Mouse (Mus musculus) adrenal gland, adult 2 months (tissue): ENCODE measurements around the gene Gpatch8. TPM values are rescaled to one million over a fixed set of nuclear protein-coding genes. Genes with fewer than 3 reads are reported as not detected.

Source experiments
- DNase-seq: peaks from one replicate; pipeline ENCODE4 v3.0.0; 2021
- polyA plus RNA-seq: library from polyadenylated mRNA; depleted of rRNA; stranded (reverse); fragments of >200 nt; gene quantifications from 2 replicates; pipeline ENCODE4 v1.2.3, GENCODE M21; 2012
- total RNA-seq, 2 experiments: library from RNA; stranded (reverse); gene quantifications; 2 replicates each; pipeline ENCODE4 v1.2.3; 2021

The Gpatch8 gene
- total and polyA plus RNA-seq, 3 experiments, result 18.4 to 31.4 (median 23.2) TPM

- no peak for DNase-seq
Observed at GRCm38 (mm10) chr11:102449043-102450008, 106.9 kb downstream of the Gpatch8 start.

DNA sequence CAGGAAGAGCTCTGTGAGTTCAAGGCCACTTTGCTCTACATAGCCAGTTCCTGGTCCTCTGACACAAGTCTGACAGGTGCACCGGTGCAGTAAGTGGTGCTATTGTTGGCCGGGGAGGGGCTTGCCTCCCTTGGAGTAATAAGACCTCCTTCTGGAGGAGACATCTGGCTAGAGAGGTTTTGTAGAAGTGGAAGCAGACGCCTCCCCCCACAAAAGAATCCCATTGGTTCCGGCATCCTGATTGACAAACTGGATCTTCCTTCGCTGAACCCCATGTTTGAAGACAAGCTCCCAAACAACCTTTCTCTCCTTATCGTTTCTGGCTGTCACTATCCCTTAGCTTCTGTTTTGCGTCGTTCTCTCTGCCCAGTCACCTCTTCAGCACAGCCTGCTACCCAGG lies 107.9 kb downstream of the Gpatch8 start:
- DNase-seq, result no peak

DNA sequence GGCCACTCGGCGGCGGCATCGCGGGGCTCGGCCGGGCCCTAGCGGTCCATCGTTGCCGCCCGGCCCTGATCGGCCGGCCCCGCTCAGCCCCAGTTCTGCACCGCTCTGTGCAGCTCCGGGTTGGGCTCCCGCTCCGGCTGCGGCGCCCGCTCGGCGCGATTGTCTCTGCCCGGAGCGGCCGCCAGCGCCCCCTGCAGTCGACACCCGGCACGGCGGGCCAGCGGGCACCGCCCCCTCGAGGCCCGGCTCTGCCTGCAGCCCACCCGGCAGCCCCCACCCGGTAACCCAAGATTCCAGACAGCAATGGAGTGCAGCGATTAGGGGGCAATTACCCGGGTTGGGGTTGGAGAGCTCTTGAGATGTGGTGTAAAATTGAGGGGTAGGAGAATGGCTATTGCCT lies 108.7 kb downstream of the Gpatch8 start, which contains the start of gene Fam171a2:
Gene Fam171a2, minus strand, starts transcription at position 186 of the 400 bp plus-strand sequence.
- DNase-seq, result peak; percentile 80

GRCm38 (mm10) chr11:102446581-102447461 lies 109.4 kb downstream of the Gpatch8 start:
- DNase-seq, result no peak

GRCm38 (mm10) chr11:102445891-102446361 lies 110.3 kb downstream of the Gpatch8 start:
- DNase-seq, result no peak

DNA sequence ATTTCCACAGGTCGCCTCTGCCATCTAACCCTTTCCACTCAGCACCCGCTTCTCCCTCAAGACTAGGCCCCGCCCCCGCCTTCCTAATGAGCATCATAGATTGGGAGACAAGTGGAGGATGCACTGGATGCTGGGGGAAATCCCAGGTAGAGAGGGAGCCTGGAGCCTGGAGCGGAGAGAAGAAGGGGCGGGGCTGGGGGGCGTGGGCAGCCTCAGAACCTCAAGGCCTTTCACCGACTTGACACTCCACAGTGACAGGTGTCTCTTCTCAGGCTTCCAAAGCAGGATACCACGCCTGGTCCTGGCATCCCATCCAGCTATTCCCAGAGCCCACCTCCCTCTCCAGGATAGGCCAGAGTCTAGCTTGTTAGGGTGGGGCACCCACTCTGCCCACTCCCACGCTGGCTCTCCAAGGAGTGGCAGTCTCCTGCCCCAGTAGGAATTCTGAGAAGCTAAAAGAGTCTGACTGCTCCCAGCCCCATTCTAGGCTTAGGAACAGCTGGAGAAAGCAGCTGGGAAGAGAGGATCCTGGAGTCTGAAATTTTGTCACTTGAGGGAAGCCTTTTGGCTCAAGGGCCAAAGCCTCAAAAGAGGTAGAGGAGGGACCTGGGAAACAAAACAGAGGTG lies 110.8 kb downstream of the Gpatch8 start:
- DNase-seq, result no peak

DNA sequence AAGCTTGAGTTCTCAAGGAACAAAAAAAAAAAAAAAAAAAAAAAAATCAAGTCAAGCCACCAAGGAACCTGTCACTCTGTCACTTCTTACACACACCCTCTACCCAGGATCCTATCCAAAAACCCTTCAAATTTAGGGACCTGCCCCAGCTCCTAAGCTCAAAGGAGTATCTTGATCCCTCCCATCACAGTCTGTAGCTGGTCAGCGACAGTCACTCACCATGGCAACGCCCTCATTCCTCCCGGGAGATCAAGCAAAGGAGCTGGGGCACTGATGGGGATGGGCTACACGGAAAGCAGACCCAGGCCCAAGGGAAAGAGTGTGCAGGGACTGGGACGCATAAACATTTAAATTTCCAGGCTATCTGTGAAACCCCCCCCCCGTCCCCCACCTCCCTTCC lies 111.4 kb downstream of the Gpatch8 start:
- no peak for DNase-seq

DNA sequence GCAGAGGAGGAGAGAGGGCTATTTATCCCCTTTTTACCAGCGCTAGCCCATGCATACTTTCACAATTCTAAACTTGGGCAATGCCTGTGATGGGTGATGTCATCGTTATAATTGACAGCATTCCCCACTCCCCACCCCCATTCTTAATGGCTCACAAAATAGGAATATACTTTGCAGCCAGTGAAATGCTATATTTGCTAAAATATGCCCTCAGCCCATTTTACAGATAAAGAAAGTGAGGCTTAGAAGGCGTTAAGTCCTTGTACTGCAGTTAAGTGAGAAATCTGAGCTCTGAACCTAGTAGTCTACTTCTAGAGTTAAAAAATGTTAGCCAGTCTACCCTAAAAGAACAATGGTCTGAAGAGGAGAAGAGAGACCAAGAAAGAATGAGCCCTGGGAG lies 111.9 kb downstream of the Gpatch8 start:
- no peak for DNase-seq

- no peak for DNase-seq
Observed at GRCm38 (mm10) chr11:102443740-102444139, 112.5 kb downstream of the Gpatch8 start.

- no peak for DNase-seq
Observed at GRCm38 (mm10) chr11:102442089-102442488, 114.1 kb downstream of the Gpatch8 start.

DNA sequence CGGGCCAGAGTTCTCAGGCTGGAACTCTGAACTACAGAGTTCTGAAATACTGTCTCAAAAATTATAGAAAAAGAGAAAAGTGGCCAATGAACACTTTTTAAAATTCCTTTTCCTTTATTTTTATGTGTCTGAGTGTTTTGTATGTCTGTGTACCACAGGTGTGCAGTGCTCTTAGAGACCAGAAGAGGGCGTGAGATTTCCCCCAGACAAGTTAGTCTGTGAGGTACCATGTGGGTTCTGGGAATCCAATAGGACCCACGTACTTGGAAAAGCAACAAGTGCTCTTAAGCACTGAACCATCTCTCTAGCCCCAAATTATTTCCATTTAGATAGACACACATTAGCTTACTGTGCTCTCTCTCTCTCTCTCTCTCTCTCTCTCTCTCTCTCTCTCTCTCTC lies 114.8 kb downstream of the Gpatch8 start:
- no peak for DNase-seq

GRCm38 (mm10) chr11:102440255-102440654 lies 115.9 kb downstream of the Gpatch8 start:
- DNase-seq, result no peak

DNA sequence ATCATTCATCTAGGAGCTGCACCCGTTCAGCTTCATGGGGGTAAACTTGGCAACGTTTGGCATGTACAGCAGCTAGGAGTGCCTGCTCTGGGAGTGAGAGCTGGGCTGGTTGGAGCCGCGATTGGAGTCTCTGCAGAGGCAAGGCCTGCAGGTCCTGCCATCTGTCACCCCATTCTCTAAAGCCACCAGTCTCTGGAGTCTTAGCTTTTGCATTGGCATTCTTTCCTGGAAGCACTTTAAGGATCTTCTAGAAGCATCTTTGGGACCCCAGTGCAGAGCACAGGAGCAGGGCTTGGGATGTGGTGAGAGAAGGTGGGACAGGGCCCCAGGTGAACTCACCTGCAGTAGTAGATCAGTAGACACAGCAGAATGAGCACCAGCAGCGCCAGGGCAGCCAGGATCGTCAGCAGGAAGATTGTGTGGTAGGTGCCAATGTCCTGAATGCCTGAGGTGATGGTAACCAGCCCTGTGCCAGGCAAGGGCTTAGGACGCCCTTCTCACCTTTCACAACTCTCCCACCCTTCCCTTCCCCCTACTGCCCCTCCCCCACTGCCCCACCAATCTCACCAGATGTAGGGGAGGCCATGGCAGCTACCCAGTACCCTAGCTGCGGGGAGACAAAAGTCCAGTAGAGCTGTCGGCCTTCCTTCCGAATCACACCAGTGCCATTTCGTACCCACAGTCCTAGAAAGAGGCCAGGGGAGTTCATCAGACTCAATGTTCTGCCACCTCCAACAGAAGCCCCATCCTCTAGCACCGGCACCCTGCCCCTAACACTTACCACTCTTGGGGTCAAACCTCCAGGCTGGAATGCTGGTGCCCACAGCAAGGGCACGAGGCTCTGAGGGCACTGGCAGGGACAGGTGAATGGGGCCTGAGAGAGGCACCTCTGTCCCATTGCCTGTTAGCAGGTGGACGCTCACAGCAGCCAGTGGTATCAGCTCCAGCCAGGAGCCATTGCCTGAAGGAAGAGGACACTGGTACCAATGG lies 116.8 kb downstream of the Gpatch8 start:
- DNase-seq, result no peak

DNA sequence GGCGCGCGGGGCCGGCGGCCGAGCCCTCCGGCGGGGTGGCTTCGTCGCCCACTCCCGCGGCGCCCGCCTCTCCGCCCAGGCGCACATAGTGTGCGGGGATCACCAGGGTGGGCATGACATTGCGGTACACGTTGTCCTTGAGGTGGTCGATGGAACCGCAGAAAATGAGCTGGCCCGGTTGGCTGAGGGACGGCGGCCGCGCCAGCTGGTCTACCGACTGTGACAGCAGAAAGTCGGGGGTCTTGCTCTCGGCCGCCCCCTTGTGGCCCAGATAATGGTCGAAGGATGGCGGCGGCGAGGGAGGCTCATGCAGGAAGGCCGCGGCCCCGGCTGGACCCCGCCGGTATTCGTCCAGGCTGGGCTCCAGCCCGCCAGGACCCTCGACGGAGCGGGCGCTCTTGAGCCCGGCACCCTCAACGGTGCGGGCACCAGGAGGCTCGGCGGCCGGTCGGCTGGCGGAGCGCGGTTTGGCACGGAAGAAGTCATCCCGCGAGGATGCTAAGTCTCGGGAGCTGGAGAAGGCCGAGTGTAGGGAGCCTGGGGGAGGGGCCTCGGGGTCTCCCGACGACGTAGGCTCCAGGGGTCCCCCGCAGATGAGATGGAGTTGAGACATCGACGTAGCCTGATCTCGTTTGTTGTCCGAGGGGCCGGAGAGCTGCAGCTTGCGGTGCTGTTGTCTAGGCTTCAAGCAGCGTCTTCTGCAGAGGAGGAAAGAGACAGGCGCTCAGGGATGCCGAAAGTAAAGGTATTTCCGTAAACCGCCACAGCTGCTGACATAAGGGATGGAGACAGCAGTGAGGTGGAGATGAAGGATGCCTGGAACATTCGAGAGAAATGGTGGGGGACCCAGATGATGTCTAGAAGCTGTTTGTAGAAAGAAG lies 117.7 kb downstream of the Gpatch8 start:
- DNase-seq, result peak; percentile 88

DNA sequence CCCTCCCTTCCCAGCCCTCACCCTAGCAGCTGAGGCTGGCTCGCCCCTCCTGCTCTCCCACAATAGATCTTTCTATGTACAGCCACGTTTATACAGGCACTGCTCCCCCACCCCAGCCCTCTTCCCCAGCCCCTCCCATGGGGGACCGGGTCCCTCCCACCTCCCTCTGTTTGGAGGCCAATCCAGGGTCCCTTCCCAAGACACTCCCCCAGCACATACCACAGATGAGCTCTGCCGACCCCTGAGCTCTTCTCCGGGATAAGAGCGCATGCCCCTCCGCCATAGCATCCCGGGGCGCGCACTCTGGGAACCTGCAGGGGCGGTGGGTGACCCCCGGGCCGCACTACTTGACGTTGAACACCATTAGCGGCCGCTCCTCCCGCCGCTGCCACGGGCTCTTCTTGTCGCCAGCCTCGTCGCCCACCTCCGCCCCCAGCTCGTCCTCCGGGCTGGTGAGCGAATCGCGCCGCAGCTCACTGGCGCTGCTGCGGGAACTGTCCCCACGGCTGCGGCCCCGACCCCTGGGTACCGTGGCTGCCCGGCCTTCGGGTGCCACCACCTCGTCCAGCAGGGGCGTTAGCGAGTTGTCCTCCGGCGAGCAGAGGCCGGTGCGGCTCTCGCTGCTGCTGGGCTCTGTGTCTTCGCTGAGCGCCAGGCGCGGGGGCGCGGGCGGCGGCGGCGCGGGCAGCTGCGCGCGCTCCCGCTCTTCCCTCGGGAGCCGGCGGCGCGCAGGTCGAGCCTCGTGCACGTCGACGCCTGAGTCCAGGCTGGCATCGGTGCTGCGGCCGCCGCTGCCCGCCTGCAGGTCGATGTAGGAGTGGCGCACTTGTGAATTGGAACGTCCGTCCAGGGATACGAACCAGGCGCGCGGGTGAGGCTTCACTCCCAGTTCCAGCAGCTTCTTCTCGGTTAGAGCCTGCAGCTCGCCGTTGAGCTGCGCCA lies 118.8 kb downstream of the Gpatch8 start:
- DNase-seq, result peak; percentile 89

GRCm38 (mm10) chr11:102436471-102436790 lies 119.8 kb downstream of the Gpatch8 start:
- DNase-seq, result peak; percentile 71

GRCm38 (mm10) chr11:102435754-102436470 lies 120.3 kb downstream of the Gpatch8 start:
- DNase-seq, result peak; percentile 63
